Mouse (Mus musculus): ENCODE measurements around the gene Scfd2.

Scfd2 gene

DNA sequence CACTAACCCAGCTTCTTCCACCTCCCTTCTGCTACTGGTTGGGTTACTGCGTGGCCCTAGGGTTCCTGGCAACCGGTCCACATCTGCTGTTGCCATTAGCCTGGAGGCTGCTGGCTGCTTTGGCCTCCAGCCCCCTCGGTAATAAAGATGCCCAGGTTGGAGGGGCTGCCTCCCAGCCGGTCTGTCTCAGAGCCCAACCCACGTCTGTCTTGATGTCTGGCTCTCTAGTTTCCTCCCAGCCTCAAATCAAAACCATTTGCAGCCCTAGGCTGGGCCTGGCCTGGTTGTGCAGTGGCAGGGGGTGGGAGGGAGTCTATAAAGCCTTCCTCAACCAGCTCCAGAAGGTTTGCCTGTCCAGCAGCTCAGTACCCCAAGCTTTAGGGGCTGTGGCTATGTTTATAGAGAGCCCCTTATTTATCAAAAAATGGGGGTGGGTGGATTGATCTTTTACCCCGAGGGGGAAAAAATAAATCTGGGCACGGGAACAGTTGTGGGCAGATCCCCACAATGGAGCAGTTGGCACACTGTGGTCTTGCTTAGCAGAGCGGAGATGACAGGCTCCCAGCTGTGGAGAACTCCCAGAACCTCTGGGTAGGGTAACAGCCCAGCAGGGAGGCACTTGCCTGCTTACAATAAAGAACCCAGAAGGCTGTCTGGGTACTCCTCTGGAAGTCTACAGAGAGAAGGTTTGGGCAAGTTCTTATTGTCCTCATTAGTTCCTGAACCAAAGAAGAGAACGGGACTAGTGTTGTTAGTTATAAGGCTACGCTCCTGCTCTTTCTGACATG lies 329.8 kb downstream of the Scfd2 start:
- no peak for DNase-seq (ENCODE audit: low spot score)

DNA sequence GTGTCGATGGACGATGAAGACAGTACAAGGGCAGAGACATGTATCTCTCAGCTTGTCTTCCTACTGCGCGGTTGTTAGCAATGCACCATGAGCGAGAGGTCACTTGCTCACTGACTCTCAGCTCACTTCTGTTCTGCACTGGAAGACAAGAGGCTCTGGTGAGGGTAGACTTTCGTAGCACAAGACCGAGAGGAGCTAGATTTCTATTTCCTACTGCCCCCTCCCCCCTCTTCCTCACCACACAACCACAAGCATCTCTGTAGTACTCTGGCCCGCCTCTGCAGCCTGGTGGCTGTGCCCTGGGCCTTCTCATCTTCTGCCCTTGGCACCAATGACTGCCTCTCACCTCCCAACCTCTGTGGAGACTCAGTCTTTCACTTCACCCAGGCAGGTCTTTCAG lies 331.1 kb downstream of the Scfd2 start:
- DNase-seq (ENCODE audit: low spot score) = no peak

- no peak for DNase-seq (ENCODE audit: low spot score)
Measured at GRCm38 (mm10) chr5:74199793-74200192, 331.8 kb downstream of the Scfd2 start.

DNA sequence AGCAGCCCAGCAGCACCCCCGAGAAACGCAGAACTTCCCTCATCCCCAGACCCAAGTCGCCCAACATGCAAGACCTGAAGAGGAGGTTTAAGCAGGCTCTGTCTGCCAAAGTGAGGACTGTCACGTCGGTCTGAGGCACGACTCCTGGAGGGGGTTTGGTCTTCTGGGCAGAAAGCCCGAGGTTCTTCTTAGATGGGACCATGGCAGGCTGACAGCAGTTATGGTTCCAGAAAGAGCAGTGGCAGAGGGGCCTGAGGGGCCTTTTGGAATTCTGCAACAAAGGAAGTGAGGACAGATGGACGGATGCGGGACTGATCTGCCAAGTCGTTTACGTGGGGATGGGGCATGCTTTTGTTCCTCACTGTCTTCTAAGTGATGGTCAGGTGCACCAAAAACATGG lies 333.1 kb downstream of the Scfd2 start:
- no peak for DNase-seq (ENCODE audit: low spot score)

DNA sequence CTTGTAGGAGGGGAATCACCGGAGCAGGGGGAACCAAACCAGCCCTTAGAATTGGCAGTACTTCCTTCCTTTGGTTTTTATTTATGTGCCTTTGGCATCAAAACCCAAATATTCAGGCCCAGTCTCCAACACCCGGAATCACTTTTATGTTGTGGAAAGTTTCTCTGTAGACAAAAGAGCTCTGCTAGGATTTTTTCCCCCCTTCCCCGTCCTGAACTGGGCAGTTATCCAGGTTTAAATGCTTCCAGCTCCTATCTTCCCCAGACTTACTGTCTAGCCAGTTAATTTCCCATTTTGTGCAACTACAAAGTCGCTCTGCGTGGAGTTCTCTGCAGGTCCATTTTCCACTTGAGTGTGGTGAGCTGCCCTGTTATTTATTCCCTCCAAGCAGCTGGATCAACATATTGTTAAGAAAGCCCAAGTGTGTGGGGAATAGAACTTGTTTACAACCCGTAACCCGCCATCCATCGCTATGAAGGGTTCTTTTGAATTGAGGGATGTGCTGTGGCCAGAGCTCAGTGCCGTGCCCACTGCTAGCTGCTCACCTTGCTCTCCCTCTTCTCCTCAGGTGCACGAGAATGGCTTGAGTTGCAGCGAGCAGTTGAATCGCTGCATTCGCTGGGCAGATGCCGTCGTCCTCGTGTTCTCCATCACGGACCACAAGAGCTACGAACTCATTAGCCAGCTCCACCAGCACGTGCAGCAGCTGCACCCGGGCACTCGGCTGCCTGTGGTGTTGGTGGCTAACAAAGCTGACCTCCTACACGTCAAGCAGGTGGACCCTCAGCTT lies 333.8 kb downstream of the Scfd2 start:
- DNase-seq (ENCODE audit: low spot score) = no peak

GRCm38 (mm10) chr5:74196307-74196618 lies 335.3 kb downstream of the Scfd2 start:
- DNase-seq (ENCODE audit: low spot score) = peak; percentile 60

- no peak for DNase-seq (ENCODE audit: low spot score)
Measured at GRCm38 (mm10) chr5:74195614-74196306, 335.8 kb downstream of the Scfd2 start.

- peak; percentile 99 for DNase-seq (ENCODE audit: low spot score)
Measured at GRCm38 (mm10) chr5:74194841-74195613, 336.5 kb downstream of the Scfd2 start, which contains the start of gene Rasl11b. Rasl11b (plus strand) TSS chr5:74195286.

GRCm38 (mm10) chr5:74194027-74194840 lies 337.3 kb downstream of the Scfd2 start:
- DNase-seq (ENCODE audit: low spot score) = no peak

DNA sequence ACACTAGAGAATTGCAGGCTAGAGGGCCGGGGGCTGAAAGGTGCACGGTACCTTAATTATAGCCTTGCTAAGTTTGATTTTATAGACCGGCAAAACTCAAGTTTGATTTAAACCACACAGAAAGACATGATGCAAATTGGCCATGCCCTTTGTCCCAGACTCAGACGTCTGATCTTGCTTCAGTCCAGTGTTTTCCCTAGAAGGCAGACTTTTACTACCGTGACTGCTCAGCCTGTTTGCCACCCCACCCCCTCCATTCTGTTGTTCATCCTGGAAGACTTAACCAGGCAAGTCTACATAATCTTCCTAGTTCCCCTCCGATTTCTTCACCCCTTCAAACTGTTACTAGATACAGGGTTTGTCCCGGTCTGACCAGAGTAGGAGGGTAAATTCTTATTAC lies 337.9 kb downstream of the Scfd2 start:
- no peak for DNase-seq (ENCODE audit: low spot score)

DNA sequence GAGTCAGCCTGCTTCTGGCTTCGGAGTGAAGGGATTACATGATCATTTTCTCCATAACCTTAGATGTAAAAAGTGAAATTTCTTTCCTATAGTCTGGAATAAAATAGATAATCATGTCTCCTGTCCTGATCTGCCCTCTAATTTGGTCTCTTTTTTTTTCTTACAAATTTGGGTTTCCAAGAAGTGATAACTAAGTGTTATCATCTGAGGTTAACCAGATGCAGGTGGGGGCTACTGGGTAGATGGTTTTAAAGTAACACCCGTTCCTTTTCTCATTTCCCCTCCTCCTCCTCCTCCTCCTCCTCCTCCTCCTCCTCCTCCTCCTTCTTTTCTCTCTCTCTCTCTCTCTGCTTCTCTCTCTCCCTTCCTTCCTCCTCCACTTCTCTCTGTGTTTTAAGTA lies 338.6 kb downstream of the Scfd2 start:
- no peak for DNase-seq (ENCODE audit: low spot score)

GRCm38 (mm10) chr5:74190911-74191310 lies 340.6 kb downstream of the Scfd2 start:
- DNase-seq (ENCODE audit: low spot score) = no peak

GRCm38 (mm10) chr5:74190161-74190491 lies 341.4 kb downstream of the Scfd2 start:
- no peak for DNase-seq (ENCODE audit: low spot score)

GRCm38 (mm10) chr5:74189484-74190160 lies 341.9 kb downstream of the Scfd2 start:
- DNase-seq (ENCODE audit: low spot score) = no peak

DNA sequence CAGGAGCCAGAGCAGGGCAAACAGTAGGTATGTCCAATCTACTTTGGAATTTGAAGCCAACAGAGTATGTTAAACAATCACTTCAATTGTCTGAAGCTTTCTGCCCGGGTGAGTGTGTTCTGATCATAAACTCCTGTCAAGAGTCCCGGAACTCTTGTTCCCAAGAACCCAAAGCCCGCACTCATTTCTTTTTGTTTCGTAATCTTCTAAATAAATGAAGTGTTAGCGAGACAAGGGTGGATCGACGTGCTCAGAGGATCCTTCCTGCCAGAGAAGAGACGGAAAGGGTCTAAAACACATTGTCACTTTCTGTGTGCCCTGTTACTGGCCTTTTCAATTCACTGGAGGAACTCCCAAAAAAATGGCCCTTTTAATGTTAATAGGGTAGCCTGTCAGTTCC lies 342.7 kb downstream of the Scfd2 start:
- DNase-seq (ENCODE audit: low spot score) = no peak

GRCm38 (mm10) chr5:74188076-74188475 lies 343.5 kb downstream of the Scfd2 start:
- no peak for DNase-seq (ENCODE audit: low spot score)

DNA sequence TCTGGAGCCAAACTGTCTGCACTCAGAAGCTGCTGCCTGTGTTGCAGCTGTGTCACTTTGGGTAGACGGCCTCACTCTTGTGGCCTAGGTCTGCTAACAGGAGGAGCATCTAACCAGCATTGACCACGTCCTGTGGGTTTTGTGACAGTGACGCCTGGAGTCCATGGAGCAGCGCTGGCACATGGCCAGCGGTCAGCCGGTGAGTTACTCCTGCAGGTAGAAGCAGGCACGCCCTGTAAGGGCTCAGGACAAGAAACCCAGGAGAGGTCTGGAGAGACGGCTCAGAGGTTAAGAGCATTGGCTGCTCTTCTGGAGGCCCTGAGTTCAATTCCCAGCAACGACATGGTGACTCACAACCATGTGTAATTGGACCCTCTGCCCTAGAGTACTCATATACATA lies 347.0 kb downstream of the Scfd2 start:
- no peak for DNase-seq (ENCODE audit: low spot score)

GRCm38 (mm10) chr5:74183118-74183517 lies 348.4 kb downstream of the Scfd2 start:
- no peak for DNase-seq (ENCODE audit: low spot score)

- no peak for DNase-seq (ENCODE audit: low spot score)
Measured at GRCm38 (mm10) chr5:74180216-74180615, 351.3 kb downstream of the Scfd2 start.

DNA sequence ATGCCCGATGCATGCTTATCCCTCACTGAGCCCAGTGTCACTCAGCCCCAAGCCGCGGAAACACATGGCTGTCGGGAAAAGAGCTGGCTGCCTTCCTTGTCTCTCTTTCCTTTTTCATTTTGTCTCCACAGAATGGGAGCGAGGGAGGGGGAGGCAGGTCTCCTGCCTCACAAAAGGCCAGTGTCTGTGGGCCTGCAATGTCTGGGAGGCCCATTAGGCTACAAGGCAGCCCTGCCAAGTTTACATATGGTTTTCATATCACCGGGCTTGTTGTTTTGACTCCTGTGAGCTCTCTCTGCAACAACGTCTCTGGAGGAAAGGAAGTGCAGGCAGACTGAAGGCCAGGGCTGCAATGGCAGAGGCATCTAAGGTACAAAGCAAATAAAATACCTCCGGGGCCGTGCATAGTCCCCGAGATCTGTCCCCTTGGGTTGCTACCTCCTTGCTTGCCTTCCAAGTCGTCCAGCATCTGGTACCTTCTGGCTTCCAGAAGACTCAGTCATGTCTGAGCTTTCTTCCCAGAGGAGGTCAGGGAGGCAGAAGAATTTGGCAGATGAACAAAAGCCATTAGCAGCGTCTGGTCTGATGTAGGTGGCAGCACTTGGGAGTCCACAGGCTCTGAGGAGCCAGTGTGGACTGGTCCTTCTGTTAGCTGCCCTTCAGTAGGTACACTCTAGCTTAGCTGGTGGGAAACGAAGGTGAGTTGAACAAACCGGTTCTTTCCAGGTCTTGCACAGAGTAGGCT lies 355.9 kb downstream of the Scfd2 start:
- DNase-seq (ENCODE audit: low spot score) = no peak

All from testis, postnatal 10 days (tissue).